Mouse (Mus musculus) heart, embryonic 10.5 days (tissue): ENCODE measurements at regions not wholly inside any gene's neighbourhood (a gene's known extent, or its start where the extent isn't known, plus 50 kb on each side); places are given as distances from the start of the nearest gene placed in this dataset.

Source experiments
- DNase-seq: peaks from one replicate; pipeline ENCODE4 v3.0.0-alpha.2; 2017; ENCODE audit warnings: low spot score
- H3K27ac ChIP-seq: fragments of 300-500 bp; sonication (generic); 2 replicates; pipeline ENCODE4 v1.5.1; 2016; ENCODE audit warnings: mild to moderate bottlenecking
- H3K27me3 ChIP-seq: fragments of 300-500 bp; sonication (generic); 2 replicates; pipeline ENCODE4 v1.6.1; 2016; ENCODE audit warnings: mild to moderate bottlenecking; ENCODE audit not compliant: poor library complexity, insufficient read depth, severe bottlenecking
- H3K36me3 ChIP-seq: fragments of 300-500 bp; sonication (generic); 2 replicates; pipeline ENCODE4 v1.6.1; 2016; ENCODE audit warnings: mild to moderate bottlenecking, moderate library complexity
- H3K4me1 ChIP-seq: fragments of 300-500 bp; sonication (generic); 2 replicates; pipeline ENCODE4 v1.6.1; 2016; ENCODE audit warnings: mild to moderate bottlenecking
- H3K4me3 ChIP-seq: fragments of 300-500 bp; sonication (generic); 2 replicates; pipeline ENCODE4 v1.5.1; 2016; ENCODE audit warnings: mild to moderate bottlenecking, moderate library complexity
- H3K9me3 ChIP-seq: fragments of 300-500 bp; sonication (generic); 2 replicates; pipeline ENCODE4 v1.6.1; 2016; ENCODE audit warnings: mild to moderate bottlenecking, moderate library complexity
- WGBS: fragments of 180-500 bp; shearing (Covaris S2); methylation state at CpG from one replicate; pipeline ENCODE4 v1.1.7; 2016; 5-methylcytosine and 5-hydroxymethylcytosine counted together

DNA sequence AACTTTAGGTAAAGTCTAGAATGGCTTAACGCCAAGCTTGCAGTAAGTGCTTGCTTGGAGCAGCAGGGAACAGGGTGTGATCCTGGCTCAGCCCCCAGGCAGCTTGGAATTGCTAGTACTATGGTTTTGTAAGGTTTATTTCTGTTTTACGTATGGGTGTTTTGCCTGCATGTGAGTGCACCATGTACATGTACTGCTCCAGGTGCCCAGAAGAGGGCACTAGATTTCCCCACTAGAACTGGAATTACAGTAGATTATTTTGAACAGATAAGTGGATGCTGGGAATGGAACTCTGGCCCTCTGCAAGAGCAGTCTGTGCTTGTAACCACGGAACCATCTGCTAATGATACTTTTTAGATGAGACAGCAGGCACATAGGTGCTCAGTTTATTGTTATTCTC lies 237.6 kb downstream of the Skap2 start:
- Histone ChIP-seq H3K36me3 (no peaks in the 10 kb centered on the region), H3K9me3 (no peaks in the 10 kb centered on the region), H3K27ac (no peak overlapping the region), H3K4me3 (no peak overlapping the region), H3K4me1 (no peaks in the 10 kb centered on the region), H3K27me3 (no peaks in the 10 kb centered on the region)
- WGBS, result 77% methylated on average over 3 of the region's 3 CpGs
- DNase-seq, result no peak

GRCm38 (mm10) chr6:51785615-51786014 lies 226.7 kb downstream of the Skap2 start:
- WGBS, result 30% methylated on average over 3 of the region's 3 CpGs
- Histone ChIP-seq H3K4me3 (no peak overlapping the region), H3K36me3 (no peaks in the 10 kb centered on the region), H3K27me3 (peaks cover 5% of the 10 kb centered on the region; the same call in 1 of the 2 replicates), H3K9me3 (no peaks in the 10 kb centered on the region), H3K4me1 (peaks cover 8% of the 10 kb centered on the region; the same call in 1 of the 2 replicates), H3K27ac (no peak overlapping the region)
- no peak for DNase-seq

DNA sequence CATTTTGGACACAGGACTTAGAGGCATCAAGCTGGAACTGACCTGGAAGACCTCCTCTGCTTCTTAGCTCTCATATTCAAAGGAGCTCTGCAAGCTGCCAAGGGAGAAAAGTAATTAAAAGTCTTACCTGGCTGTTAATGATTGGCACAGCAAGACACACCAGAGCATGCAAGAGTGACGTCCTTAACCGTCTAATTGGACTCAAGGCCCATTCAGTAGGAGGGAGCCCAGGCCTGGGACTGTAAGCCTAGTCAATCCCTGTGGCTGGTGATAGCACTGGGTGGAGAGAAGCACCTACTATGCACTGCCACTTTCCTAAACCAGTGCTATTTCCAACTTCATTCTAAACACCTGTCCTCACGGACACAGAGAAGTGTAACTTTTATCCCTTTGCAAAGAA lies 225.5 kb downstream of the Skap2 start:
- no peak overlapping the region for H3K27ac ChIP-seq
- no peaks in the 10 kb centered on the region for H3K36me3 ChIP-seq
- WGBS, result 70% methylated on average over 3 of the region's 3 CpGs
- H3K9me3 ChIP-seq, result no peaks in the 10 kb centered on the region
- no peaks in the 10 kb centered on the region for H3K4me1 ChIP-seq
- DNase-seq, result no peak
- no peak overlapping the region for H3K4me3 ChIP-seq
- H3K27me3 ChIP-seq, result peaks cover 5% of the 10 kb centered on the region; the same call in 1 of the 2 replicates

GRCm38 (mm10) chr6:51788156-51788555 lies 224.2 kb downstream of the Skap2 start:
- whole genome bisulfite sequencing, result 84% methylated on average over 9 of the region's 9 CpGs
- Histone ChIP-seq H3K36me3 (no peaks in the 10 kb centered on the region), H3K27me3 (peaks cover 5% of the 10 kb centered on the region; the same call in 1 of the 2 replicates), H3K4me3 (no peak overlapping the region), H3K27ac (no peak overlapping the region), H3K9me3 (no peaks in the 10 kb centered on the region), H3K4me1 (no peaks in the 10 kb centered on the region)
- no peak for DNase-seq

DNA sequence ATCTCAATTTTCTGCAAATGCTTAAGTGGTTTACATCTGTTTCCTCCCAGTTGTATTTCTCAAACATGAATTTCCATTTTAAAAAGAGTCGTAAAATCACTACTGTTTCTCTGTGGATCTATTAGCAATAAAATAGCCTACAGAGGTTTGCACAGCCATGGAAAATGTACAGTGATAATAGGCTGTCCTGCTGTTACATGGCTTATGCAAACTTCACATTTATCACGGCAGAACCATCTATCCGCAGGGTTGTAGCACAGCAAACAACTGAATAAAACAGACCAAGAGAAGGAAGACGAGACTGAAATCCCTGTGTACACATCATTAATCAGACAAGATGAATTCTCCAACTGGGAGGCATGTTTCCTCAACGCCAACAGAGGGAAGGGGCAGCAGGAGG lies 222.1 kb downstream of the Skap2 start:
- 78% methylated on average over 5 of the region's 5 CpGs for WGBS

GRCm38 (mm10) chr6:51790693-51791092 lies 221.7 kb downstream of the Skap2 start:
- Histone ChIP-seq H3K4me1 (no peaks in the 10 kb centered on the region), H3K27ac (no peak overlapping the region), H3K36me3 (no peaks in the 10 kb centered on the region), H3K27me3 (peaks cover 5% of the 10 kb centered on the region; the same call in 1 of the 2 replicates), H3K4me3 (no peak overlapping the region), H3K9me3 (no peaks in the 10 kb centered on the region)
- WGBS, result 88% methylated on average over 7 of the region's 7 CpGs
- DNase-seq, result no peak

More for the DNA sequence above, 222.1 kb downstream of the Skap2 start:
- H3K4me3 ChIP-seq, result no peak overlapping the region
- no peaks in the 10 kb centered on the region for H3K9me3 ChIP-seq
- H3K36me3 ChIP-seq, result no peaks in the 10 kb centered on the region
- no peak overlapping the region for H3K27ac ChIP-seq
- DNase-seq, result no peak
- H3K27me3 ChIP-seq, result peaks cover 5% of the 10 kb centered on the region; the same call in 1 of the 2 replicates
- no peaks in the 10 kb centered on the region for H3K4me1 ChIP-seq

GRCm38 (mm10) chr6:51795300-51795699 lies 217.0 kb downstream of the Skap2 start:
- Histone ChIP-seq H3K4me3 (no peak overlapping the region), H3K9me3 (no peaks in the 10 kb centered on the region), H3K27ac (no peak overlapping the region), H3K36me3 (no peaks in the 10 kb centered on the region), H3K4me1 (no peaks in the 10 kb centered on the region), H3K27me3 (no peaks in the 10 kb centered on the region)
- 47% methylated on average over 4 of the region's 4 CpGs for WGBS
- DNase-seq, result no peak

GRCm38 (mm10) chr6:51798577-51799240 lies 213.6 kb downstream of the Skap2 start:
- no peaks in the 10 kb centered on the region for H3K27me3 ChIP-seq
- H3K27ac ChIP-seq, result no peak overlapping the region
- H3K36me3 ChIP-seq, result no peaks in the 10 kb centered on the region
- H3K9me3 ChIP-seq, result no peaks in the 10 kb centered on the region
- no peaks in the 10 kb centered on the region for H3K4me1 ChIP-seq
- WGBS, result 86% methylated on average over 12 of the region's 12 CpGs
- DNase-seq, result no peak
- H3K4me3 ChIP-seq, result no peak overlapping the region

DNA sequence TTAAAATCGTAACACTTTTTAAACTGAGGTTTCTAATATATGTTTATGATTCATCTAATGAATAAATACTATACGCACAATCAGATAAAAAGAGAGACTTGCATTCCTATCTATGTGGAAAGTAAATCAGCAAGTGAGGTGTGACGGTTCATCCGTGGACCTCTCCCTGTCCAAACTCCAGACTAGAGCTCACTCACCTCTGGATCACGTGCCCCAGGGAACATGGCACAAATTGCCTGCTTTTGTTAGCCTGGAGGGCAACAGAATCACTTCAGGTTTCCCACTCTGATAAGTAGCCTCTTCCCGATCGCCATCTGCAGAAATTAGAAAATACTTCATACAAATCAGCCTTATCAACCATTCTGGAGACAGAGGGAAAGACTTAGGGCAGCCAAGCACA lies 206.7 kb downstream of the Skap2 start:
- DNase-seq, result no peak
- Histone ChIP-seq H3K36me3 (no peaks in the 10 kb centered on the region), H3K9me3 (no peaks in the 10 kb centered on the region), H3K27ac (no peak overlapping the region), H3K4me3 (no peak overlapping the region), H3K27me3 (no peaks in the 10 kb centered on the region), H3K4me1 (no peaks in the 10 kb centered on the region)
- WGBS, result 80% methylated on average over 7 of the region's 7 CpGs
